Mouse (Mus musculus) heart, embryonic 10.5 days (tissue): ENCODE measurements around the gene Txlna. TPM values are rescaled to one million over a fixed set of nuclear protein-coding genes. Genes with fewer than 3 reads are reported as not detected.
A peak's percentile ranks its signal among the peaks of the same experiment; 100 is the strongest.

Source experiments
- DNase-seq: peaks from one replicate; pipeline ENCODE4 v3.0.0-alpha.2; 2017; ENCODE audit warnings: low spot score
- H3K27ac ChIP-seq: fragments of 300-500 bp; sonication (generic); 2 replicates; pipeline ENCODE4 v1.5.1; 2016; ENCODE audit warnings: mild to moderate bottlenecking
- H3K27me3 ChIP-seq: fragments of 300-500 bp; sonication (generic); 2 replicates; pipeline ENCODE4 v1.6.1; 2016; ENCODE audit warnings: mild to moderate bottlenecking; ENCODE audit not compliant: poor library complexity, insufficient read depth, severe bottlenecking
- H3K36me3 ChIP-seq: fragments of 300-500 bp; sonication (generic); 2 replicates; pipeline ENCODE4 v1.6.1; 2016; ENCODE audit warnings: mild to moderate bottlenecking, moderate library complexity
- H3K4me1 ChIP-seq: fragments of 300-500 bp; sonication (generic); 2 replicates; pipeline ENCODE4 v1.6.1; 2016; ENCODE audit warnings: mild to moderate bottlenecking
- H3K4me3 ChIP-seq: fragments of 300-500 bp; sonication (generic); 2 replicates; pipeline ENCODE4 v1.5.1; 2016; ENCODE audit warnings: mild to moderate bottlenecking, moderate library complexity
- H3K9me3 ChIP-seq: fragments of 300-500 bp; sonication (generic); 2 replicates; pipeline ENCODE4 v1.6.1; 2016; ENCODE audit warnings: mild to moderate bottlenecking, moderate library complexity
- WGBS: fragments of 180-500 bp; shearing (Covaris S2); methylation state at CpG from one replicate; pipeline ENCODE4 v1.1.7; 2016; 5-methylcytosine and 5-hydroxymethylcytosine counted together
- polyA plus RNA-seq: library from polyadenylated mRNA; unstranded; fragments of >200 nt; fragmentation: Nextera tagmentation; extraction: Ambion mirVana; gene quantifications from 2 replicates; pipeline ENCODE4 v1.2.1, GENCODE M21; 2016

Txlna gene
- polyA plus RNA-seq, 1 experiment from 2014 or later = 71.7 TPM

DNA sequence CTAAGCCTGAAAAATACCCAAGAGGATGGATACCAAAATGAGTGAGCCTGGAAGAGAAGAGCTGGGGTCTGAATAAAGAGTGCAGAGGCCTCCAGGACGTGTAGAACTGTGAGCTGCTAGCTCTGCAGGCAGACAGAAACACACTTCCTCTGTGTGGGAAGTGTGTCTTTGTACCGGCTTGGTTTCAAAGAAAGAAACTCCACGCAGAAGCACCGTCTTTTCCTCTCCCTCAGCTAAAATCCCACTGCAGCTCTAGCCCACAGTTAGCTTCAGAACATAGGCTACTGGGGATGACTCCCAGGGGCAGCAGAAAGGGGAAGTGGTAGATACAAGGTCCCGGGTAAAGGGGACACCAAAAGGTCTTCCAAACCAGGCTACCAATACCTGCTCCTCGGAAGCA is 4.3 kb upstream of the Txlna start:
- no peak for DNase-seq
- no peak overlapping the region for H3K27ac ChIP-seq
- H3K36me3 ChIP-seq = peaks cover 60% of the 10 kb centered on the region
- H3K4me3 ChIP-seq = no peak overlapping the region
- 90% methylated on average over 6 of the region's 6 CpGs for WGBS
- no peaks in the 10 kb centered on the region for H3K9me3 ChIP-seq
- no peaks in the 10 kb centered on the region for H3K4me1 ChIP-seq
- H3K27me3 ChIP-seq = no peaks in the 10 kb centered on the region

DNA sequence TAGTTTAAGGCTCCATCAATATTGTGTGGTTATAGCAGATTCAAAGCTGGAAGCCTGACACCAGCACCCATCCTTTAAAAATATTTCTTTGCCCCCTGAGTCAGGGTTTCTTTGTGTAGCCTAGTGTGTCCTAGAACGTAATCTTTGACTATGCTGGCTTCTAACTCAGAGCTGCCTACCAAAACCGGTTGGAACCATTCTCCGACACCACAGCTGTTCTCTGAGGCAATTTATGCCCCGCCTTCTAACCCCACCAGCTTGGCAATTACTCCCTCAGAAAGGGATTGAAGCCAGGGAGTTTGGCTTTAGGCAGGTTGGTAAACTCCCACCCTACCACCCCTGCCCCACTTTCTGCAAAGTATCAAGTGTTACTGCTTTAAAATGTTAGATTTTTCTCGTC is 891 bp upstream of the Txlna start:
- WGBS = 49% methylated on average over 5 of the region's 5 CpGs
- no peaks in the 10 kb centered on the region for H3K9me3 ChIP-seq
- H3K36me3 ChIP-seq = peaks cover 54% of the 10 kb centered on the region
- H3K4me3 ChIP-seq = peak overlapping the region; percentile 76
- no peak for DNase-seq
- H3K4me1 ChIP-seq = peaks cover 15% of the 10 kb centered on the region
- H3K27ac ChIP-seq = no peak overlapping the region; the same call in 1 of the 2 replicates
- no peaks in the 10 kb centered on the region for H3K27me3 ChIP-seq

DNA sequence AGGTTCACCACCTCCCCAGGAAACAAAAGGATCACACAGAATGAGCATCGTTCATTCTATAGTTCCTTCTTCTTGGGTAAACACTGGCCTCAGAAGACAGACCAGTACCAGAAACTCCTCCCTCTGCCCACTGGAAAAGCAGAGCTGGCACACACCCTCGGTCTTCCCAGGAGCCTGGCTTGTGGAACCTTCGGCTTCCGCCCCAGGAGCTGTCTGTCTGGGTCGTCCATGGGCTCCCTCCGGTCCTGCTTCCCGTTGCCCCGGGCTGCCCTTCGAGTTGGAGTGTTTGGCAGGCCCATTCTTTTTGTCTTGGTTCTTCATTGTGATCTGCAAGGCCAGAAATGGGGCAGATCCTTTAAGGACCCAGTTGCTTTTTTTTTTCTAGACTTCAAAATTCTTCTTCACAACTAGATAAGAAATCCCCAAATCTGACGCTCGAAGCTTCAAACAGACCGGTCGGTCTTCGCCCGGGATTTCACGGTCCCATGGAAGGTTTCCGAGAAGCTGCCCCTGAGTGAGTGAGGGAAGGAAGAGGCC is 696 bp downstream of the Txlna start:
- no peak for DNase-seq
- H3K36me3 ChIP-seq = peaks cover 52% of the 10 kb centered on the region
- peak overlapping the region; percentile 76 for H3K4me3 ChIP-seq

DNA sequence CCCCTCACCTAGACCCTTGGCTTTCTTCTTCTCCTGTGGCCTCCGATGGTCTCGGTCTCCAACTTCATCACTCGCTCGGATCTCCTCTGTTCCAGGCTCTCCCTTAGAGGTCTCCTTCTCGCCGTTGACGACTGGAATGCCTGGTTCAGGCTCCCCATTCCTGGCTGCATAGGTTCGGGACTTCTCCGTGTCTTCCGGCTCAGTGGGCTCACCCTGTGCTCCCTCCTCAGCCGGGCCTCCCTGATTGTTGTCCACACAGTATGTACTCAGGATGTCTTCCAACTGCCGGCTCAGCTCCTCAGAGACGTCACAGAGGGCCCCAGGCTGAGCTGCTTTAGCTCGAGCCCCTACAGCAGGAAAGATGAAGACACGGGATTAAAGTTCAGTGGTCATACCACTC is 1.6 kb downstream of the Txlna start:
- H3K9me3 ChIP-seq = no peaks in the 10 kb centered on the region
- peaks cover 54% of the 10 kb centered on the region for H3K36me3 ChIP-seq
- H3K4me1 ChIP-seq = peaks cover 15% of the 10 kb centered on the region
- no peak overlapping the region for H3K27ac ChIP-seq
- no peaks in the 10 kb centered on the region for H3K27me3 ChIP-seq
- H3K4me3 ChIP-seq = peak overlapping the region; percentile 76
- WGBS = 86% methylated on average over 15 of the region's 15 CpGs
- DNase-seq = no peak

More for the DNA sequence above, 696 bp downstream of the Txlna start:
- peaks cover 15% of the 10 kb centered on the region for H3K4me1 ChIP-seq
- H3K9me3 ChIP-seq = no peaks in the 10 kb centered on the region
- H3K27me3 ChIP-seq = no peaks in the 10 kb centered on the region
- H3K27ac ChIP-seq = peak overlapping the region; percentile 94
- WGBS = 11% methylated on average over 17 of the region's 17 CpGs

DNA sequence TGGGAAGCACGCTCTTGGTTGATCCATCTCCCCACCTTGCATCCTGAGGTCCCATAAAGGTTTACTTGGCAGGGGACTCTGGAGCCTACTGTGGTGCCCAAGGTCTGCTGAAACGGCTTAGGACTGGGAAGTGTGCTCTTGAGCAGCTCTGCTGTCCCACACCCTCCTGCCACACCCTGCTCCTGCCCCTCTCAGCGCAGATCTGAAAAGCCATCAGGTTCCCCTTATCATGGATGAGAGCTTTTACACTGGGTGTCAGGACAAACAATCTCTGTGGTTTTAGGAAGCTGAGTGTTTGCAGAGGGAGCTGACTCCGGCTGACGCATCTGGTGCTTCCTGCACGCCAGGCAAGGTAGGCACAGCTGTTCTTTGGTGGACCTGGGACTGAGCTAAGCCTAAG is 7.0 kb downstream of the Txlna start:
- Histone ChIP-seq H3K27ac (no peak overlapping the region), H3K27me3 (no peaks in the 10 kb centered on the region), H3K9me3 (no peaks in the 10 kb centered on the region), H3K4me3 (no peak overlapping the region), H3K36me3 (peaks cover 95% of the 10 kb centered on the region), H3K4me1 (peaks cover 2% of the 10 kb centered on the region)
- 90% methylated on average over 6 of the region's 6 CpGs for WGBS
- no peak for DNase-seq

DNA sequence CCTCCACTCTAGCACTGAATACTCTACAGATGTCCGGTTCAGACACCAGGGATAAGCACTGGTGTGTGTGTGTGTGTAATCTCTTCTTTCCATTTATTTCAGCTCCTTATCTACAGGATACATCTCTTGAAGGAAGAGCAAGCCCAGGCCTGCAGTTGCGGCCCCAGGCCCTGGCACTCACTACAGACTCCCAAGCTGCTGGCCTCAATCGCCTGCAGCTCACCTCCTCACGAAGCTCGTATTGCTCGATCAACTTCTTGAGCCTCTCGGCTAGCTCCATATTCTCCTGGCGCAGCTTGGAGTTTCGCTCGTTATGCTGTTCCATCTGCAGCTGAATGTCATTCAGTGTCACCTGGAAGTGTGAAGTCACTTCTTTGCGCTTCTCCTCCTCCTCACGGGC is 9.0 kb downstream of the Txlna start:
- Histone ChIP-seq H3K36me3 (peaks cover 98% of the 10 kb centered on the region), H3K27ac (no peak overlapping the region), H3K27me3 (no peaks in the 10 kb centered on the region), H3K9me3 (no peaks in the 10 kb centered on the region), H3K4me3 (no peak overlapping the region), H3K4me1 (no peaks in the 10 kb centered on the region)
- WGBS = 96% methylated on average over 12 of the region's 12 CpGs
- DNase-seq = no peak

DNA sequence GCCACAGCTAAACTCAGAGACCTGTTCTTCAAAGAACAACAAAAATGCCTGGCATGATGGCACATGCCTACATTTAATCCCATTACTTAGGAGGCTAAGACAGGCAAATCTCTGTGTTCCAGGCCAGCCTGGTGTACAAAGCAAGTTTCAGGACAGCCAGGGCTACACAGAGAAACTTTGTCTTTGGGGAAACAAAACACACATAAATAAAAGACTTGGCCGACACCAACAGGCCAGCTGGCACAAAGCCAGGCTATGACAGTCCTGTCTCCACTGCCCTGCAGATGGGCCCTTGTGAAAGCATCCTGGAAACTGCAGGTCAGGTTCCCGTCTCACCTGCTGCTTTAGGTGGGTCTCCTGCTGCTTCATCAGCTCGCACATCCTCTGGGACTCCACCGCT is 9.9 kb downstream of the Txlna start:
- no peak for DNase-seq
- Histone ChIP-seq H3K9me3 (no peaks in the 10 kb centered on the region), H3K4me1 (no peaks in the 10 kb centered on the region; the same call in 1 of the 2 replicates), H3K36me3 (peaks cover 98% of the 10 kb centered on the region), H3K4me3 (no peak overlapping the region), H3K27me3 (no peaks in the 10 kb centered on the region), H3K27ac (no peak overlapping the region)
- WGBS = 86% methylated on average over 4 of the region's 4 CpGs

DNA sequence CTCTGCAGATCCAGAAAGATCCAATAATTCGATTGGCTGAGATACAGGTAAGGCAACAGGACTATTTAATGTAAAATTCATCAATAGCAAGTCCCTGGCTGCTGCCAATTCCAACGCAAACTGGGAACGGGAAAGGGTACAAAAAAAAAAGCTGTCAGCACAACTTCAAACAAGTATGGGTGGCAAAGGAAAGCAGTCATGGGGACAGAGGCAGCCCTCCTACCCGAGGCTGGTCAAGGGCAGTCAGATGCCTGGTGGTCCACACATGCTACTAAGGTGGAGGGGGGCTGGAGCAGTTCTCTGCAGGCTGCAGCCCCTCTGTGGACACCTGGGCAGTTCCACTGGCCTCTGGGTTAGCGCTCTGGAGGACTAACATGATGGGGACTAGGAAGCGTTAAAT is 14.8 kb downstream of the Txlna start:
- 77% methylated on average over 6 of the region's 6 CpGs for WGBS
- peaks cover 56% of the 10 kb centered on the region for H3K36me3 ChIP-seq

DNA sequence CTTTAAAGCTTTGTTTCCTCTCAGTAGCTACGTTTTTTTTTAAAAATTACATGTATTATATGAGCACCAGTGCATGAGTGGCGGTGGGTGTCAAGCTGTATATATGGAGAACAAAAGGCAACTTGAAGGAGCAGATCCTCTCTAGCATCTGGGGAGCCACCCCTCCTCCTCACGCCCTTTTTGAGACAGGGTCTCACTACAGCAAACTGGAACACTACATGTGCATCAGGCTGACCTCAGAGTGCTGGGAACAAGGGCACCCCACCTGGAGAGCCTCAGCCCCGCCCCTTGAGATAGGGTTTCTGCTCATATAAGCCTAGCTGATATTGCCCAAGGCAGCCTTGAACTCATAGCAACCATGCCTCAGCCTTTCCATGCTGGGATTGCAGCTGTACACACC is 15.4 kb downstream of the Txlna start:
- Histone ChIP-seq H3K36me3 (peaks cover 53% of the 10 kb centered on the region), H3K9me3 (no peaks in the 10 kb centered on the region), H3K4me3 (peak overlapping the region; percentile 76; the same call in 1 of the 2 replicates), H3K27me3 (no peaks in the 10 kb centered on the region), H3K4me1 (peaks cover 35% of the 10 kb centered on the region), H3K27ac (peak overlapping the region; percentile 89; the same call in 1 of the 2 replicates)
- DNase-seq = no peak
- 37% methylated on average over 4 of the region's 4 CpGs for WGBS

More for the DNA sequence above, 14.8 kb downstream of the Txlna start:
- no peaks in the 10 kb centered on the region for H3K27me3 ChIP-seq
- DNase-seq = no peak
- no peaks in the 10 kb centered on the region for H3K9me3 ChIP-seq
- H3K4me1 ChIP-seq = peaks cover 35% of the 10 kb centered on the region
- no peak overlapping the region for H3K4me3 ChIP-seq
- no peak overlapping the region for H3K27ac ChIP-seq

DNA sequence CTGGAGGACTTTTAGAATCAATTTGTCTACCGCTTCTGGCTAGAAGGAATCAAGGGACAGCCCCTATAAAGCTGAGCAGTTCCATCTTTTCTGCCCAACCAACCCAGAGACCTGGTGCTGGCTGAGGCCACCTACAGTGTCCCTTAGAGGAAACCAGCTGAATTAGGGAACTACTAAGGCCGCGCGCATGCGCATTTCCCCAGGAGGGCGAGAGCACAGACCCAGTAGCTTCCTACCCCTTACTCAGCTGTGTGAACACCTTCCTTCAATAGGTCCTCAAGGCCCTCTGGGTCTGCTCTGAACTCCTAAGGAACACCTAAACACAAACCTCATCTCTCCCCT is 15.9 kb downstream of the Txlna start:
- Histone ChIP-seq H3K36me3 (peaks cover 48% of the 10 kb centered on the region), H3K27me3 (no peaks in the 10 kb centered on the region), H3K9me3 (no peaks in the 10 kb centered on the region), H3K27ac (peak overlapping the region; percentile 89), H3K4me3 (peak overlapping the region; percentile 76), H3K4me1 (peaks cover 35% of the 10 kb centered on the region)
- WGBS = 2% methylated on average over 6 of the region's 6 CpGs
- DNase-seq = peak; percentile 88

DNA sequence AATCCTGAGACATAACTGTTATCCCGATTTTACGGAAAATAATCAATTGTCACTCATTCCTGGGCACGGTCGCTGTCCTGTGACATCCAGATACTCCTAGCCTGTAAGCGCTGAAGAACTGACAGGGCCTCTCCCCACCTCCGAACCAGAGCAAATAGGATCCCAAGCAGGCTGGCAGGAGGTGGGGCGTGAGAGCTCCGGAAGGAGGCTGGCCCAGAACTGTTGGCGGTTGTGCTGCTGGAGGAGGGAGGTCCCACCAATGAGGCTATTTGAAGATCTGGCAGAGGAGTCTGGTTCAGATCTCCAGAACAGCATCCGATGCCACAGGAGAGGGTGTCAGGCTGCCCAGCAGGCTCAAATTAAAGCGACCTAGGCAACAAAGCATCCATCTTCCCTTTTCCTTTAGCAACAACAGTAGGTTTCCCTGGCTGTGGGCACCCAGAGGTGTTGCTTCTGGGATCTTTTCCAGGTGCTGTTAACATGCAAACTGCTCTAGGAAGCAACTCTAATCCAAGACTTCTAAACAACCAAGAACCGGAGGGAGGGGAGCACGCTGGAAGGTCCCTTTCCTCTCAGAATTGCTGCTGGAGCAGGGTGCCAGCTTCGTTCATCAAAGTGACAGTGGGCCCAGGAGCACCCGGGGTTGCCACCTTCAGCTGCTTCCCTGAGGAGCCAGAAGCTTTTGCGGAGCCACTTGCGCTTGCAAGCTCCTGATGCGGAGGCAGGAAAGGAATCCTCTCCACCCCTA is 16.4 kb downstream of the Txlna start:
- no peaks in the 10 kb centered on the region for H3K27me3 ChIP-seq
- peak; percentile 96 for DNase-seq
- H3K4me3 ChIP-seq = peak overlapping the region; percentile 76
- H3K27ac ChIP-seq = peak overlapping the region; percentile 89
- peaks cover 35% of the 10 kb centered on the region for H3K4me1 ChIP-seq
- WGBS = 1% methylated on average over 18 of the region's 18 CpGs
- peaks cover 43% of the 10 kb centered on the region for H3K36me3 ChIP-seq
- H3K9me3 ChIP-seq = no peaks in the 10 kb centered on the region

DNA sequence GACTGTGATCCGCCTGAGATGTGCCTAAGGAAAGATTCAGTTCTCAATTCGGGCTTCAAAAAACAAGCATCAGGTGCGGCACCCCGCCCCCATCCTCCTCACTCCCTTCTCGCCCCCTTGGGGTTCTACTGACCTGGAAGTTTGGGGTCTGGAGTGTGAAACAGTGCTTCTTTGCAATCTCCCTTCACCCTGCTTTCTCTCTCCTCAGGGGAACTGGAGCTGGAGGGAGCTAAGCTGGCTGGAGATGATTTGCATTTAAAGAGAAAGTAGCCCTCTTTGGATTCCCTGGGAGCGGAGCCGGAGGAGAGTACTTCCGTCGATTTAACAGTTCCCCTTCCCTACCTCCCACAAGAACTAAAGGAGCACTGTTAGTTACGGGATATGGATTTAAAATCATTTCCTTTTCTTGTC is 17.2 kb downstream of the Txlna start, which contains the start of gene Ccdc28b:
Gene Ccdc28b, minus strand, starts transcription at position 267 of the 411 bp plus-strand sequence.
- peak within 1 kb of the TSS; percentile 89 for H3K27ac ChIP-seq
- no peaks in the 10 kb centered on the region for H3K9me3 ChIP-seq
- WGBS = 0% methylated on average over 10 of the region's 10 CpGs
- no peak for DNase-seq
- H3K4me3 ChIP-seq = peak within 1 kb of the TSS; percentile 76
- H3K36me3 ChIP-seq = peaks cover 35% of the 10 kb centered on the region
- H3K4me1 ChIP-seq = peaks cover 35% of the 10 kb centered on the region
- no peaks in the 10 kb centered on the region for H3K27me3 ChIP-seq

DNA sequence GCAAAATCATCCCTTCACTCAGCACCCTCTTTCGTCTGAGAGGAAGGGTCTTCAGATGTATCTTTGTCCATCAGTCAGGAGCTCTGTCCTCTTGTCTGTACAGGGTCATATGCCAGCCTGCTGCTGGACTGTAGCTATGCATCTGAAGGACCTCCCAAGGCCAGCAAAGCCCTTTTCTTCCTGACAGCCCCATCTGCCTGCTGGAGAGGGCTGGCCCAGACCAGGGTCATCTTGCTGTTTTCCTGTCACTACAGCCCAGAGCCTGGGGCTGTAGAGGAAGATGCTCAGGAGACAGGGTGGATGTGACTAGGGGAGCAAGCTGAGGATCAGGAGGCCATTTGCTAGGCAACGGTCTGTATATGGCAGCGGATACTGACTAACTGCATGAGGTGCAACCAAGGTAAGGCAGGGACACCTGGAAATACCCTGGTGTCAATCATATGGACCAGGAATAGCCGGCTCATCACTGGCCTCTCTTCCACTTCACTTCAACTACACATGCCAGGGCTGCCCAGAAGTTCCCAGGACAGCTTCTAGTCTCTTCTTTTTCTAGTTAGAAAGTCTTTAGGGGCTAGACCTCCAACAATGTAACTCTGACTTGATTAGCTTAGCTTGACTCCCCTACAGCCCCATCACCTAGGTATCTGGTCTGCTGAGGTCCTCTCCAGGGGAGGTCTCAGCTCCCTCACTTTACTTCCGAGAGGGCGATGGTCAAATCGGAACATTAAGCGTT is 17.9 kb downstream of the Txlna start:
- Histone ChIP-seq H3K9me3 (no peaks in the 10 kb centered on the region), H3K4me3 (peak overlapping the region; percentile 76), H3K36me3 (peaks cover 28% of the 10 kb centered on the region), H3K27ac (peak overlapping the region; percentile 89), H3K27me3 (no peaks in the 10 kb centered on the region), H3K4me1 (peaks cover 42% of the 10 kb centered on the region)
- 13% methylated on average over 8 of the region's 8 CpGs for WGBS
- no peak for DNase-seq
